Mouse (Mus musculus): ENCODE results near the gene Lhfp. TPM values are rescaled to one million over a fixed set of nuclear protein-coding genes. Genes with fewer than 3 reads are reported as not detected.
A peak's percentile ranks its signal among the peaks of the same experiment; 100 is the strongest.

Lhfp gene
- polyA plus RNA-seq, 1 experiment from 2014 or later: 109 TPM

DNA sequence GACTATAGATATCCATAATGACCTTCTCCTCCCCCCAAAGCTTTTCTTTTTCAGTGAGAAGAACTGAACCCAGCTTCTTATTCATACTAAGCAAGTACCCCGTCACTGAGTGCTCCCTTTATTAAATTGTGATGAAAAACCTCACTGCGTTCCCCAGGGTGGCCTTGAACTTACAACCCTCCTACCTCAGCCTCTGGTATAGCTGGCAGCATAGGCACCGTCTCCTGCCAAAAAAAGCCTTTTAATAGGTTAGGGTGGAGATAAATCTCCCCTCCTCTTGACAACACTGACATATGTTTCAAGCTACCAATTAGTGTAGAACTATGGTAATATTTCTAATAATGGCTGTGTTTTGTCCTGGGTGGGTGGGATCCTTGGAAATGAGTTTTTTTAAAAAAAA is 33.4 kb downstream of the Lhfp start:
- no peak overlapping the region for H3K27ac ChIP-seq
- no peak overlapping the region for H3K9ac ChIP-seq
- 56% methylated on average over 3 of the region's 3 CpGs for WGBS
- H3K4me1 ChIP-seq: peaks cover 7% of the 10 kb centered on the region; the same call in 1 of the 2 replicates
- H3K4me3 ChIP-seq: no peak overlapping the region
- no peak for ATAC-seq (ENCODE audit: insufficient number of reproducible peaks, low FRiP score, low TSS enrichment, low read depth)
- H3K27me3 ChIP-seq: no peaks in the 10 kb centered on the region
- H3K4me2 ChIP-seq: no peak overlapping the region
- no peaks in the 10 kb centered on the region for H3K36me3 ChIP-seq
- H3K9me3 ChIP-seq: no peaks in the 10 kb centered on the region

DNA sequence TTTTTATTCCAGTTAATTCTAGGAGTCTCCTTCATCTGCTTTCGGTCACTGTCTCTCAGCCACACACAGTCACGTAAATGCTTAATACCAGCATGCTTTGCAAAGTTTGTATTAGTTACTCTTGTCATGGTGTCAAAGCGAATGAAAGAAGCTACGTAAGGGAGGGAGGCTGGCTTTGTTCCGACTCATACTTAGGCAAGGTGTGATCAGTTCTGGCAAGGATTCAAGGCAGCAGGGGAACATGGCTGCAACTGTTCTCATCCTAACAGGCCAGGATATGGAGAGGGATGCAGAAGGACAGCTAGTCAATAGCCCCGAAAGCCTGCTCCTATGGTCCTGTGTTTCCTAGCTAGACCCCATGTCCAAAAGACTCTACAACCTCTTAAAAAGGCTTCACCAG is 39.0 kb downstream of the Lhfp start:
- no peak for ATAC-seq (ENCODE audit: insufficient number of reproducible peaks, low FRiP score, low TSS enrichment, low read depth)
- no peak overlapping the region for H3K4me3 ChIP-seq
- no peaks in the 10 kb centered on the region for H3K36me3 ChIP-seq
- no peak overlapping the region for H3K27ac ChIP-seq
- H3K9ac ChIP-seq: no peak overlapping the region
- H3K4me1 ChIP-seq: no peaks in the 10 kb centered on the region
- H3K4me2 ChIP-seq: no peak overlapping the region
- WGBS: 87% methylated on average over 6 of the region's 6 CpGs
- no peaks in the 10 kb centered on the region for H3K9me3 ChIP-seq
- no peaks in the 10 kb centered on the region for H3K27me3 ChIP-seq

DNA sequence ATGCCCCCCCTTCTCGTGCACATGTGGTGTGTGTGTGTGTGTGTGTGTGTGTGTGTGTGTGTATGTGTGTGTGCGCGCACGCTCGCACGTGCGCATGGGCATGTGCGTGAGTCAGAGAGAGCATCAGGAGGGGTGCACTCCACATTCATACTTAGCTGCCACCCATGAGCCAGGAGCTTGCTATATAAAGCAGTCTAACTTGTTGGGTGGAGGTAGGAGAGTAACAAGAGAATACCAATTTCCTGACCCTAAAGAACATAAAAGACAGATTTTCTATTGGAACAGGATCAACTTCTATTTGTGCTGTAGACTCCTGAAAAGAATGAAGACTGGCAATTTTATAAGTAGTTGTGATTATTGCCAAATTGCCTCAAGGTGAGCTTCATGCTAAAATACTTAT is 39.4 kb downstream of the Lhfp start:
- Histone ChIP-seq H3K27ac (no peak overlapping the region), H3K9ac (no peak overlapping the region), H3K4me3 (no peak overlapping the region), H3K4me2 (no peak overlapping the region), H3K4me1 (no peaks in the 10 kb centered on the region), H3K9me3 (no peaks in the 10 kb centered on the region), H3K36me3 (no peaks in the 10 kb centered on the region), H3K27me3 (no peaks in the 10 kb centered on the region)
- no peak for ATAC-seq (ENCODE audit: insufficient number of reproducible peaks, low FRiP score, low TSS enrichment, low read depth)
- 88% methylated on average over 8 of the region's 8 CpGs for WGBS

DNA sequence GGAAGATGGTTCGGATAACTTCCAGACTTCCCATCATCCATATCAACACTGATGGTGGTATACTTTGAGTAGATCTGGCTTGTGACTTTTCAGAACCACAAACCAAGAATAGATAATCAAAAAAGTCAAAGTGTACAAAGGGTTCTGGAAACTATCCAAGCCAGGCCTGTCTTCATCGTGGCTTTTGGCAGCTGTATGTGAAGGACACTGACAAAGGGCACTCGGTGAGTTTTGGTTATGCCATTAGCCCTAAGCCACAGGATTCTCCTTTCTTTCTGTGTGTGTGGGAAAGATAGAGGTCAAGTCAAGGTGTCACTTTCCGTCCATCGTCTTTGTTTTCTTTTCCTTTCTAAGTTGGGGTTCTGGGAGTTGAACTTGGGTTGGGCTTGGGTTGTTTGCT is 42.4 kb downstream of the Lhfp start:
- no peak overlapping the region for H3K9ac ChIP-seq
- no peak overlapping the region for H3K27ac ChIP-seq
- ATAC-seq (ENCODE audit: insufficient number of reproducible peaks, low FRiP score, low TSS enrichment, low read depth): no peak
- WGBS: 87% methylated on average over 5 of the region's 5 CpGs
- H3K4me3 ChIP-seq: no peak overlapping the region
- peaks cover 9% of the 10 kb centered on the region for H3K4me1 ChIP-seq
- H3K4me2 ChIP-seq: no peak overlapping the region
- H3K27me3 ChIP-seq: no peaks in the 10 kb centered on the region
- H3K36me3 ChIP-seq: no peaks in the 10 kb centered on the region
- no peaks in the 10 kb centered on the region for H3K9me3 ChIP-seq

DNA sequence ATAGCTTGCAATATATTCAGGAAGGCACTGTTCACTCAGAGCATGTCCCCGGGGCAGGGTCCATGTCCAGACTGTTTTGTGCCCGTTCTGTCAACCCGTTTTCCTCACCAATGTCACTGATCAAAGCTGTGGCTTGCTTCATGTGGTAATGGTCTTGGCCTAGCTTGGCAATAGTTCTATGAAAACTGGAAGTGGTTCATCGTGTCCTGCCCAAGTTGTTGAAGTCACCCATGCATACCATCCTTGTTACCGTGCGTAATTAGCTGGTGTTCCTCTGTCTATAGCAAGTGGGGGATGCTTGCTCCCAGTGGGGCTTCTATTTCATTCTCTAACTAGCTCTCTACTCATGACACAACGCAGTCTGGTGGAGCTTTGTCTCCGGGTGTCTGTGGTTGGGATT is 43.5 kb downstream of the Lhfp start:
- Histone ChIP-seq H3K36me3 (no peaks in the 10 kb centered on the region), H3K9ac (no peak overlapping the region), H3K4me3 (no peak overlapping the region), H3K9me3 (no peaks in the 10 kb centered on the region), H3K4me2 (no peak overlapping the region), H3K27ac (no peak overlapping the region), H3K4me1 (peaks cover 9% of the 10 kb centered on the region), H3K27me3 (no peaks in the 10 kb centered on the region)
- WGBS: 90% methylated on average over 8 of the region's 8 CpGs
- no peak for ATAC-seq (ENCODE audit: insufficient number of reproducible peaks, low FRiP score, low TSS enrichment, low read depth)

DNA sequence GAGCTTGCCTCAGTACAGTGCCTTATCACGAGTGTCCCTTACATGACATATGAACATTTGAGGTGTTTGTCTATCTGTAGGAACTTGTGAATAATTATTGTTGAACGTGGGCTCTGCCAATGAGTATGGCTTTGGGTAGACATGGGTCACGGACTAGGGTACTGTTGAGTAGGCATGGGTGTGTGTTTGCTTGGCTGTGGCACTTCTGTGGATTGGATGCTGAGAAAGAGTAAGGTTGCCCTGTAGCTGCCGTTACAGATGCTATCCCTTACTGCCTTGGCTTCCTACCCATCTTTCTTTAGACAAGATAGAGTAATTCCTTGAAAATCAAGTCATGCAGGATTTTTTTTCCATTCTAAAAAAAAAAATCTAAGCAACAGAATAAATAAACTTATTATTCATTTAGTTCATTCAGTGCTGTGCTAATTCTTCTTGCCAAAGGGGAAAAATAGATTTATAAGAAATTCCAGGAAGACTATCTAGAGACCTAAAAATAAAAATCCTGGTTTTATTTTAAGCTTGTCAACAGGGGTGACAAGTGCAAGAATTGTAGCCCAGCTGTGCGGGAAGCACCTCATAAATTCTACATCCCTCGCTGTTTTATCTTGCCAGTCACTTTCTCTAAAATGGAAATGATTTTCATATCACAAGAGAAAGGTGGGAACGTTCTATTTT is 45.3 kb downstream of the Lhfp start:
- 58% methylated on average over 7 of the region's 7 CpGs for WGBS
- no peak overlapping the region for H3K4me3 ChIP-seq
- no peaks in the 10 kb centered on the region for H3K27me3 ChIP-seq
- no peak for ATAC-seq (ENCODE audit: insufficient number of reproducible peaks, low FRiP score, low TSS enrichment, low read depth)
- H3K4me1 ChIP-seq: peaks cover 9% of the 10 kb centered on the region
- H3K36me3 ChIP-seq: no peaks in the 10 kb centered on the region
- no peak overlapping the region for H3K9ac ChIP-seq
- H3K4me2 ChIP-seq: no peak overlapping the region
- H3K27ac ChIP-seq: no peak overlapping the region
- H3K9me3 ChIP-seq: no peaks in the 10 kb centered on the region

DNA sequence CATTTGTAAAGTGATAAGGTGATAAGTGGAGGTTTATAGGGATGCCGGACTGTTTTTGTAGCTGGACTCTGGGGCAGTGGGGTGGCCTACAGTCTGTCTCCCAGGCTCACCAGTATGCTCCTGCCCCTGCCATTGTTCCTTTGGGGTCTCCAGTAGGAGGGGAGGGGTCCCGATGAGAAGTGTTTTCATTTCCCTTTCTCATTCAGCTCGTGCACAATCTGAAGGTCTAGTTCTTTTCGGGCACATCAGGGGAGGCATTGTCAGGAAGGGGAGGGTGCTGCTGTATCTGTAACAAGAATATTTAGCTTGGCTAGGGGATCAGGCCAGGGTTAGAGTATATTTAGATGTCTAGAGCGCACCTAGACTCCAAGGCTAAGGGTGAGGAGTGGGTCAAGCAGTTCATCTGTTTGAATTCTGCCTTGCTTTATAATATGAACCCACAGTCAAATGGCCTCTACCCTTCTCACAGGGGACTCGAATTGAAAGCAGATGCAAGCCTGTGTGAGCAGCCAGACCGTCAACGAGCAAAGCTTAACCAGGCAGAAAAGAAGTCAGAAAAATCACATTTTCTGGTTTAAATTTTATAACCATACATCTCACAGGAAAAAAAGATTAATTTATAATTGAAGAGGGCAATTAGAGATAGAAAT is 46.0 kb downstream of the Lhfp start:
- ATAC-seq (ENCODE audit: insufficient number of reproducible peaks, low FRiP score, low TSS enrichment, low read depth): no peak
- no peaks in the 10 kb centered on the region for H3K27me3 ChIP-seq
- no peak overlapping the region for H3K4me3 ChIP-seq
- peaks cover 9% of the 10 kb centered on the region for H3K4me1 ChIP-seq
- no peaks in the 10 kb centered on the region for H3K36me3 ChIP-seq
- no peaks in the 10 kb centered on the region for H3K9me3 ChIP-seq
- 29% methylated on average over 8 of the region's 8 CpGs for whole genome bisulfite sequencing
- H3K27ac ChIP-seq: peak overlapping the region; percentile 12; the same call in 1 of the 2 replicates
- no peak overlapping the region for H3K9ac ChIP-seq
- H3K4me2 ChIP-seq: no peak overlapping the region

DNA sequence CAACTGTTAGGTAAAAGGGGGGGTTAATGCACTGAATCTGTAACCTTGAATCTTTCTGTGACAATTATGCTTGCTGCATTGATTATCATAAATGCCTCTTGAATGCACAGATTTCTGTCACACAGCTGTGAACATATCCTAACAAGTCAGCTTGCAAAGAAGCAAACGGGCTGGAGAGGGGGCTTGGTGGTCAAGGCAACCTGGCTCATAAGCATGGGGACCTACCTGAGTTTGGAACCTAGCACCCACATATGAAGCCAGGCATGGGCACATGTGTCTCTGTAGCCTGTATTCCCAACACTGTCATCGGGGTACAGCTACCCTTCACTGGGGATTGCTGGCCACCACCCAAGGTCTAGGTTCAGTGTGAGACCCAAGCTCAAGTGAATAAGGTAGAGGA is 48.6 kb downstream of the Lhfp start:
- no peak for ATAC-seq (ENCODE audit: insufficient number of reproducible peaks, low FRiP score, low TSS enrichment, low read depth)
- Histone ChIP-seq H3K4me2 (no peak overlapping the region), H3K4me3 (no peak overlapping the region), H3K4me1 (peaks cover 9% of the 10 kb centered on the region), H3K36me3 (no peaks in the 10 kb centered on the region), H3K9ac (no peak overlapping the region), H3K9me3 (no peaks in the 10 kb centered on the region), H3K27ac (no peak overlapping the region), H3K27me3 (no peaks in the 10 kb centered on the region)
- 82% methylated on average over 2 of the region's 2 CpGs for WGBS

DNA sequence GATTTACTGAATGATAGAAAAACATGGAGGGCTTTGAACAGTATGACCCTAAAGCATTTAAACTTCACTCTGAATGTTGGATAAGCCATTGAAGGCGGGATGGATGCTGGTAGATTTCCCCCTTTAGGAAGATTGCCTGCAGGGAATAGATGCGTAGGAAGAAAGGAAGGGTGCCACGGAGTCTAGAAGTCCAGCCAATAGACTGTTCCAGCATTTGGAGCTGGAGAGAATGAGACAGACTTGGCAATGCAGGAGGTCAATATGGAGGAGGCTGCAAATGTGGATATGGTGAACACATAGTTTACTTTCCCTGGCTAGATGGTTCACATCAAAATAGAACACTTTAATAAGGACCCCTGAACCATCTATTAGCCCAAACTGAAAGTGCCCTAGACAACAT is 58.9 kb downstream of the Lhfp start:
- Histone ChIP-seq H3K4me3 (no peak overlapping the region), H3K4me1 (peaks cover 17% of the 10 kb centered on the region), H3K9ac (no peak overlapping the region), H3K27me3 (no peaks in the 10 kb centered on the region; the same call in 1 of the 2 replicates), H3K36me3 (no peaks in the 10 kb centered on the region), H3K9me3 (no peaks in the 10 kb centered on the region), H3K4me2 (no peak overlapping the region), H3K27ac (no peak overlapping the region)
- 87% methylated on average over 3 of the region's 3 CpGs for WGBS
- ATAC-seq (ENCODE audit: insufficient number of reproducible peaks, low FRiP score, low TSS enrichment, low read depth): no peak

DNA sequence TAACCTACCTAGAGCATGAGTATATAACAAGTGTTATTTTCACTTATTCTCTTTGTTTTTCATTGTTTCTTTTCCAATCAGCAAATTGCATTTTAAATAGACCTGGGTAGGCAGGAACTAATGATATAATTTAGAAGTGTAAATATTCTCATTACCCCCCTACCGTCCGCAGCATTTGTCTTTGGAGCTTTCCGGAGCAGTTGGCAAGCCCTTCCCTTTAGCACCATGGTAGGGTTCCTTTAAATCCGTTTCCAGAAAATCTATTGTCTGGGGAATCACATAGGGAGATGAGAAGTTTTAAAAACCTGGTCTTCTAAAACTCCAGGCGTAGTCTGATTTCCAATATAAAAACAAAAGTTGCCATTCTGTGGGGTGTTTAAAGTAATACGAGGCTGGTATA is 59.5 kb downstream of the Lhfp start:
- no peak overlapping the region for H3K4me3 ChIP-seq
- H3K27ac ChIP-seq: no peak overlapping the region
- H3K36me3 ChIP-seq: no peaks in the 10 kb centered on the region
- H3K9ac ChIP-seq: no peak overlapping the region
- H3K27me3 ChIP-seq: no peaks in the 10 kb centered on the region; the same call in 1 of the 2 replicates
- no peak overlapping the region for H3K4me2 ChIP-seq
- ATAC-seq (ENCODE audit: insufficient number of reproducible peaks, low FRiP score, low TSS enrichment, low read depth): no peak
- peaks cover 20% of the 10 kb centered on the region for H3K4me1 ChIP-seq
- no peaks in the 10 kb centered on the region for H3K9me3 ChIP-seq
- 61% methylated on average over 6 of the region's 6 CpGs for WGBS

DNA sequence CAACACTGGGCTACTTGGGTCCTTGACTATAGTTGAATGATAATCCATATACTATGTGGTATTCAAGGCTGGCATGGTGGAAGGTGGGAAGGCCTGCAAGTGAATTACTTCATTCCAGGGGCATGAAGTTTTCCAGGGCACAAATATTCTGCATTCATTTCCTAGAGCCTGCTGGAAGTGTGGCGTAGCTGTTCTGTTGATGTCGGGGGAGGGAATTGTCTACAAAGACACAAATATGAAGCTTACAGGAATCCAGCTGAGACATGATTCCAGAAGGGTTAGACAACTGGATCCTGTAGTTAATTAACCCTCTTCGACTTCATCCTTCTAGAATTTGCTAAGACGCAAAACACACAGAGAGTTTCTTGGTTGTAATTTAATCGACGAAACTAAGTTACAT is 60.4 kb downstream of the Lhfp start:
- 30% methylated on average over 6 of the region's 6 CpGs for WGBS
- Histone ChIP-seq H3K9ac (no peak overlapping the region), H3K4me1 (peaks cover 23% of the 10 kb centered on the region), H3K9me3 (no peaks in the 10 kb centered on the region), H3K4me2 (no peak overlapping the region), H3K4me3 (no peak overlapping the region), H3K27me3 (no peaks in the 10 kb centered on the region; the same call in 1 of the 2 replicates), H3K27ac (no peak overlapping the region), H3K36me3 (no peaks in the 10 kb centered on the region)
- no peak for ATAC-seq (ENCODE audit: insufficient number of reproducible peaks, low FRiP score, low TSS enrichment, low read depth)

DNA sequence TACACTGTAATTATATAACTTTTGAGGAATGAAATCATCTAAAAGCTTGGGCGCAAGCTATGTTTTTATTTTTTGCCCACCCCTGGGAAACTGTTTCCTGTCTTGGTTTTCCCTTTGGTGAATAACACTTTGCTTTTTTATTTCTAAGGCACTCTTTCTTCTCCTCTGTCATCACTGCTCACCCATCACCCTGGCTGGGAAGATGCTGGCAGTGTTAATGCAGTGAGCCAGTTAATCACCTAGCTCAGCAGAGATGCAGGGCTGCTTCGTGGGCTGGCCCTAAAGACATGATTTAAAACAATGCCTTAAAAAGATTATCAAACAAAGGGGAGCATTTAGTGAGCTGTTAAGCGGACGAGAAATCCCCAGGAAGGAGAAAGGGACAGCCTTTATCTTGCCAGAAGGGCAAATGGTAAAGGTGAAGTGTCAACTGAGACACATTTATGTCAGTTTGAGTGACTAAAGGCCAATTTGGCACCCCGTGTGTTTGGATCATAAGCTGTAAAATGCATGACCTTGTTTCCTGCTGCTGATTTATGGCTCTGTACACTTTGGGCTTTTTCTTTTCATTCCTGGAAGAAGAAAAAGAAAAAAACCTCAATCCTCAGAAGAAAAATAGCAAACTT is 60.9 kb downstream of the Lhfp start:
- no peak for ATAC-seq (ENCODE audit: insufficient number of reproducible peaks, low FRiP score, low TSS enrichment, low read depth)
- WGBS: 34% methylated on average over 5 of the region's 5 CpGs
- H3K9me3 ChIP-seq: no peaks in the 10 kb centered on the region
- H3K27me3 ChIP-seq: no peaks in the 10 kb centered on the region; the same call in 1 of the 2 replicates
- H3K27ac ChIP-seq: no peak overlapping the region
- H3K4me3 ChIP-seq: no peak overlapping the region
- peaks cover 23% of the 10 kb centered on the region for H3K4me1 ChIP-seq
- H3K4me2 ChIP-seq: no peak overlapping the region
- no peak overlapping the region for H3K9ac ChIP-seq
- H3K36me3 ChIP-seq: no peaks in the 10 kb centered on the region

Data from limb, embryonic 15.5 days (tissue).